Mouse (Mus musculus): ENCODE data around the gene Adcy5.

- TF ChIP-seq POLR2A (IDR thresholded peaks at IDR 0.05; ENCODE audit: control insufficient read depth, extremely low read depth, insufficient read depth, low read length, poor library complexity) (no peak), CTCF (IDR thresholded peaks at IDR 0.05; ENCODE audit: borderline replicate concordance, control insufficient read depth, extremely low read depth, insufficient read depth, low read length, poor library complexity) (no peak)
Observed at GRCm38 (mm10) chr16:35255981-35256380, 101.3 kb downstream of the Adcy5 start.

Measured in thymus, adult 2 months (tissue).